Mouse (Mus musculus): ENCODE results near the gene Vill.

The Vill gene

DNA sequence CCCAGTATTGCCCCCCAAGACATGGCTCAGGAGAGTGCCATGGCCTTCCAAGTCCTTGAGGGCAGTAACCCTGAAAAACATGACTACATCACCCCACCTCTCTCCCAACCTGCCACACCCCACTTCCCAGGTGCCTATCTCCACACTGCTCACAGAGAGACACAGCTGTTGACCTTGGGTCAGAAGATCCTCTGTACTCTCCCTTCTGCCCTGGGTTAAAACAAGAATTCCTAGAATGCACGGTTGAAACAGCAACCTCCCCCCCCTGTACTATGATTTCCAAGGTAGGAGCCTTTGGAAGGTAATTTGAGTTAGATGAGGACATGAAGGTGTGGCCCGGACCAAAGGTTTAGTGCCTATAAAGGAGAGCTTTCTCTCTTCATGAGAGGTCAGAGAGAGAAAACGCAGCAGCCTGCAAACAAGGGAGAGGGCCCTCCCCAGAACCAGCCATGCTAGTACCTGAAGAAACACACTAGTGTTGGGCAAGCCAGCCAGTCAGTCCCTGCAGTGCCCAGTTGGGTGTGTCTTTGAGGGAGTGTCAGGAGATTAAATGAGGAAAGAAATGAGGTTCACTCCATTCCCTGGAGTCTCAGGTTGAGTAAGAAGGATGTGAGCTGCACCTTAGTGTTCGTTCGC lies 27.6 kb downstream of the Vill start:
- DNase-seq (ENCODE audit: extremely low read depth, low read depth): no peak

DNA sequence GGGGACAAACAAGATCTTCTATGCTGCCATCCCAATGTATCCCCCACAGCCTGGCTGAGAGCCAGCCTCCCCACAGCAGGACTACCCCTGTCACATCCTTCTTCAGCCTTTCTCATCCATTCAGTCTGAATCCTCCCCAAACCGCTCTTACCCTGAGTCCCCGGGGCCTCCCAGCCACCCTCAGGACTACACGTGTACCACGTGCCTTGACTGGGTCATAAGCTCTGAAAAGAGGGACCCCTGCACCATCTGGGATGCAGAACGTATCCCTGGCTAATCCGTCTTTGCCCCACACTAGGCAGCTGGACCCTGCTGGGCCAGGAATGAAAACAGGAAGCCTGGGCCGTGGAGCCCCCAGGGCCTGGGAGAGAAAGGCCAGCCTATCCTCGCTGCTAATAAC lies 29.5 kb downstream of the Vill start:
- no peak for DNase-seq (ENCODE audit: extremely low read depth, low read depth)

DNA sequence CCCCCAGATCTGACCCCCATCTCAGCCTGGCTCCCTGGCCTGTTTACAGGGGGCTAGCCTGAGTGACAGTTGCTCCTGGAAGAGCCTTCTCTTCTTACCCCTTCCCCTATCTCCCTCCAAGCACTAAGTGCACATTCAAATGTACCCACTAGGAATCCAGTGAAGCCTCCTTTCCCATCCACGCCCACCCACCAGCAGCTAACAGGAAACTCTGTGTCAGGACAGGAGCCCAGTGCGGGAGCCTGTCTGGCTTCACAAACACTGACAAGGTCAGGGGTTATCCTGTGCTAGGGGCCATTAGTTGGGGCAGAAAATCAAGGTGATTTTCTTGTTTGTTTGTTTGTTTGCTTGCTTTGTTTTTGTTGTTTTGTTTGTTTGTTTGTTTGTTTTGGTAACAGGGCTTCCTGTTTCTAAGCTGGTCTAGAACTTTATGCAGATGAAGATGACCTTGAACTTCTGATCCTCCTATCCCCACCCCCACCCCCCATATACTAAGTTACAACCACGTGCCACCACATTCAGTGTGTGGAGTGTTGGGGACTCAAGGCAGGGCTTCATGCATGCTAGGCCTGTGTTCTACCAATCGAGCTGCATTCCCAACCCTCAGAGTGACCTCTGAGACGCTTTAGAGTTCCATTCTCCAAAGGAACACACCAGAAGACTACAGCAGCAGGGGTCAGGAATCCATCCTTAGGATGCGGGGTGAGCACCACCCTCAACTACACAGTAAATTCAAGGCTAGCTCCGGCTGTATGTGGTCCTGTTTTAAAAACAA lies 30.3 kb downstream of the Vill start:
- DNase-seq (ENCODE audit: extremely low read depth, low read depth): no peak

DNA sequence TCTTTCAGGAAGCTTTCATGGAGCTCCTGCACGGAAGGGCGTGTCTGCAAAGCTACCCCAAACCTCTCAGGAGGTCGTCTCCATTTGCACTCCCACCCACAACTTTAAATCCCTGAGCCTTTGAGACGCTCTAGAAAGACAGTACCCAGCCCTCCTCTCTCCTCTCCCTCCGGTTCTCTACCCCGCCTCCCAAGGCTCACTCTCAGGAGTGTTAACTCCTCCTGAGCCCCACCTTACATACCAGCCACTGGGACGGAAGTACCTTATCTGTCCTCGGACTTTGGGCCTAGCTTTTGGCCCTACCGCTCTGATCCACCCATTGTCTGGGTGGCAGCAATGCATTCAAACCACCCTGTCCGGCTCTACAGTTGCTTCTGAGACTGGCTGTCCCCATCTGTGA lies 31.4 kb downstream of the Vill start:
- no peak for DNase-seq (ENCODE audit: extremely low read depth, low read depth)

DNA sequence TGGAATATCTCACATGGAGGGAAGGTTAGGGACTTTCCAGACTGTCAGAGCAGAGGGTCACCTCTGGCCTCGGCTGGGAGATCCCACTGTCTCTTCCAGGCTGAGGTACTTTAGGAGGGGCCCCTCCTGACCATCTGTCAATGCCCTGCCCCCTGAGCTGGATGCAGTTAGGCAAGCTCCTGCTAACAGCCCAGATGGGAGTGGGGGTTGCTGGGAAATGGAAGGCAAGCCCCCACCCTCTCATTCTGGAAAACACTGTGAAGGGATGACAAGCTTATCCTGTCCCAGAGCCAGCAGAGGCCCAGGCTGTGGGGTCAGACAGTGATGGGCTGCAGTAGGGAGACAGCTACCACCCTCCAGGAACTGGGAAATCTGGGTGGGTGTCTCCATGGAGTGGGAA lies 33.9 kb downstream of the Vill start:
- no peak for DNase-seq (ENCODE audit: extremely low read depth, low read depth)

DNA sequence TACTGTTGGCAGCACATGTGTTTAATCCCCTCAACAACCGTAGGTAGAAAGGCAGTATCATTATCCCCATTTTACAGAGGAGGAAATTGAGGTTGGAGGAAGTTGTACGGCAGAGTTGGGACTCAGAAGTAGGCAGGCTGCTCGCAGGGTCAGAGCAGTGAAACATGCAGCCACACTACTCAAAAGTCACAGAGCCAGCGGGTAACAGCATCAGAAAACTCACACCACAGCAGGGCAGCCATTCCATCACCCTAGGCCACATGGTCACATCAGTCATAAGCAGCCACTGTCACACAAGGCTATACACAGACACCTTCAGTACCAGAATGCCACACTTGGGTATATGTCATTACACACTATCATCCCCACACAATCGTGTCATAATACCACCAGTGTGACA lies 34.7 kb downstream of the Vill start:
- no peak for DNase-seq (ENCODE audit: extremely low read depth, low read depth)

DNA sequence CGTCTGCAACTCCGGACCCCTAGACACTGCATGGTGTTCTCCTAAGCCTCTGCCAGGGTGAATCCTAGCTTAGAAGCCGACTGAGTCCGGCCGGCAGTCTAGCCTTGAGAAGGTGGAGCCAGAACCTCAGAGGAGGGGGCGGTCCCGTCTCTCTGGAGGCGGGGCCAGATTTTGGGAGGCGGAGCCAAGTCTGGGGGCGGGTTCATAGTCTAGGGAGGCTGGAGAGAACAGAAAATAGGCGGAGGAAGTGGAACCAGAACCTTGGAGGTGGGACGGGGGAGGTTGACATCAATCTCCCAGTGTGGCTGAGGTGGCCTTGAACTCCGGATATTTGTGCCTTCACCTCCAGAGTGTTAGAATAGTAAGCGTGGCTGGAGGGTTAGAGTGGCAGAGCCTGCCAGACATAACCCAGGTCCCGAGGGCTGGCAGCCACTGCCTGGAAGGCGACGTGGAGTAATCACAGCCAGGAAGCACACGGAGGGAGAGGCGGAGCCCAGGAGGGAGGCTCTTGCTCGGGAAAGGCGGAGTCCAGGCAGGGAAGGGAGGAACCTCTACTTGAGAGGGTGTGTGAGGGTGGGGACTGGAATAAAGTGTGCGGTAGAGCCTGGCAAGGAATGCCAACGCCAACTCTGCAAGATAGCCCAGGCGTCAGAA lies 35.7 kb downstream of the Vill start:
- DNase-seq (ENCODE audit: extremely low read depth, low read depth): peak; percentile 79

DNA sequence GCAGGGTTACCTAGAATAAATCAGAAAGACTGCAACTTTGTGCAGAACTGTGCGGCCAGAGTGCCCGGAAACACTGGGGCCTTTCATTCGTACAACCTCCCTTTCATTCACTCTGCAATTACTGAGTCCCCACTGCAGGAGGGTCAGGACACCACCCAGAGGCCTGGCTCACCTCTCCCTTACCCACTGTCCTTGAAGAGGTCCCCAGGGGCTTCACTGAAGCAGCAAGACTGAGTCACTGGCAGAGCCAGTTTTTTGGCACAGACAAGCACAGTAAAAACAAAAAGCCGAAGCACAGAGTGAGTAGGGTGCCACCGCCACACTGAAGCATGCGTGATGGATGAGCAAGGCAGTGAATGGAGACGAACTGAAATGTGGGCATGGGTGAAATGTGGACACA lies 36.9 kb downstream of the Vill start:
- DNase-seq (ENCODE audit: extremely low read depth, low read depth): no peak

DNA sequence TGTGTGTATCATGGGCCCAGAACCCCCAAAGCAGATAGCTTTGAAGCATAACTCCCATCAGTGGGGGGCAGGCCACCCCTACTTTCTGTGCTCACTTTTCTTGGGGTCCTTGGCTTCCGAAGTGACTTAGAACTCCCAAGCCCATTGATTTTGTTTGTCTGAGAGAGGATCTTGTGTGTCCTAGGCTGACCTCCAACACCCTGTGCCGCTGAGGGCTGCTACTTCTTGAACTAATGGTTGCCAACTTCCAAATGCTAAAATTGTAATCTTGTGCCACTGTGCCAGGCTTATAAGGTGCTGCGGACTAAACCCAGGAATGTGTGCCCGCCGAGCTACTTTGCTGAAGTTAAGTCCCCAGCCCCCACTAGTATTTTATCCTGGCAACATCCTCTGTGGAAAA lies 37.9 kb downstream of the Vill start:
- DNase-seq (ENCODE audit: extremely low read depth, low read depth): no peak

DNA sequence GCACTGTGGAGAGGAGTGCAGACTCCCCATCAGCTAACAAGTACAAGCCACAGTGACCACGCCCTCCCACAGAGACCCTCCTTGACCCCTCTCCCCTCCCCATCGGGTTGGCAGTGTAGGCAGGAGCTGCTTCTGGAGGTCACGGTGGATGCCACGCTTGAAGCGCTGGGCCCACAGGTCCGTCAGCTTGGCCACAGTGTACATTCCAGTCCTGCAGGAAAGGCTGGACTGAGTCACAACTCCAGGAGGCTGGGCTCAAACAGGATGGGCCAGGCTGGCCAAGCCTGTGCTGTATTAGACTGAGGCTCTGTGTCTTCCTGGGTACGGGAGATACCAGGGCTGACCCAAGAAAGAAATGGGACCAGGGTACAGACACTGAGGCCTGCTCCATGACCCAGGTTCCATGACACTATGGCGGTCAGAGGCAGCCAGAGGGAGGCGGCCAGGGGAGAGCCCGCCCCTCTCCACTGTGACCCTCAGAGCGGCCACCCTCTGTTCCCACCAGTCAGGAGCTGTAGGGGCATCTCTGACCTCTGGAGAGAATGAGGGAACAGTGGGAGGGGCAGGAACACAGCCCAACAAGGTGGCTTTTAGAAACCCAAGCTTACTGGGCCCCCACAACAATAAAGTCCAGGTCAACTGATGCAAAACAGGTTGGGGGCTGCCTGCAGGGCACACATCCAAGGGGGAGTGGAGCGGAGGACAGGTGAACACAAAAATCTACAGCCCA lies 39.2 kb downstream of the Vill start:
- DNase-seq (ENCODE audit: extremely low read depth, low read depth): no peak

DNA sequence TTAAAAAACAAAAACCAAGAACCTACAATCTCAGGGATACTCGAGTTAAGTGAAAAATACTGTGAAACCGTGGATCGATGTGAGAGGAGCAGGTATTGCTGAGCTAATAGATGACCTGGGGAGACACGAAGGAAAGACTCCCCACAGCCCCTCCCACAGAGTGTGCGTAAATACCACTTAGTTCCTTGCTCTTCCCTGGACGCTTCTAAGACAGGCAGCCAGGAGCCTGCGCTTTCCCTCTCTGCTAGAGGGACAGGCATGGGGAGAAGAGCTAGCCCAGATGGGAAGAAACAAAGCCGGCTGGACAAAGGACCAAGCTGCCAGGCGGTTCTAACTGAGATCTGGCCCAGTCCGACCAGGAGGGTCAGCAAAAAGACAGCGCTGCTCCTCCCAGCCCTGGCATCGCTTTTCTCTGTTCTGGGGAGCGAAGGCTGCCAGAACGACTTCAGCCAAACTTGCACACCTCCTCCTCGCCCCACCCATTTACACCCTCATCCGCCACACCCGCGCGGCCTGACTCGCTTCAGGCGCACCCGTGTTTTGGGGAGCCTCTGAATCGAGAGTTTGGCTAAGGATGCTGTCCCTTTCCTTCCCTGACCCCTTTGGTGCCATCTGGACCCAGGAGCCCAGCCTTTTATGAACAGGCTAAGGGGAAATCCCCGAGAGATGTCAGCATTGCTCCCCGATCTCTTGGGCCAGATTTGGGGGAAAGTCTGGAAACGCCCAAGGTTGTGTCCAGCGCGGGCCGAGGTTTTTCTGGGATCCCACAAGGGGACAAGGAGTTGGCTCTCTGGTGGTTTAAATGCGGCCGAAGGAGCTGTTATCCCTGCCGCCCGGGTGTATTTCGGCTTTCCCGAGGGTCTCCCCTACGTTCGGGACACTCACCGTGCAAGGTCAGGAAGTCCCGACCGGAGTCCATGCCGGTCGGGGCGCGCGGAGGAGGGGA lies 40.2 kb downstream of the Vill start:
- DNase-seq (ENCODE audit: extremely low read depth, low read depth): no peak

DNA sequence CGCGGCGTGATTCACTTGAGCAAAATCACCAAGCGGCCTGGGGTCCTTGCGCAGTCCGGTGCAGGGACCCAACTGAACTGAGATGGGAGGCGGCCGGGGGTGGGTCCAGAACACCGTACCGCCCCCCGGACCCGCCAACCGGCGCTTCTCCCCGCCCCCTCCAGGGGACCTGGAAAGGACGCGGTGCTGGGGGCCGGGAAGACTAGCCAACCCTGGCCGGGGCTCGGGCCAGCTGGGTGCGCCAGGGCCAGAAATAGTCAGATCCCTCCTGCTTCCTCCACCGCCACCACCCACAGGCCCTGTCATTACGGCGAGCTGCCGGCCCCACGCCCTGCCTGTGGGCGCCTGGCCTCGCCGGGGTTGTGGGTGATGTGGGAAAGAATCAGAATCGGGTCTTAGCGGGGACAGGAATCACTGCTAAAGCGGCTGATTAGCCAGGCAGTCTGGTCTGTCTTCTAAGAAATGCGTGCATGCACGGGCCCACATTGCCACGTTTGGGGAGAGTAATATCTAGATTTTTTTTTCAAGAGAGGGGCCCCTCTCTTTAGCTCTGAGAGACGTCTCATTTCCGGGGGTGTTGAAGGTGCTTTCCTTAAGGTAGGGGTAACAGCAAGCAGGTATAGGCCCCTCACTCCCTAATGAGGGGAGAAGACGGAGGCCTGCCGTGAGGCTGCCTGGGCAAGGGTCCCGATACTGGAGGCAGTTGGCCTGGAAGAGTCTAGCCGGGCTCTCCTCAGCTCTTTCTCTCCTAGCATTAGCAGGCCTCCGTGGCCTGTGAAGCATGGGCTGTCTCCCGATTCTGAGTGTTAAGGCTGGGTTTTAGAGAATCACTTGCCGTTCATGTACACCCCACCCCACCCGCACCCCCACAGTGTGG lies 41.1 kb downstream of the Vill start, which contains the start of gene Plcd1:
Gene Plcd1, minus strand, starts transcription at position 84 of the 877 bp plus-strand sequence.
- DNase-seq (ENCODE audit: extremely low read depth, low read depth): no peak

DNA sequence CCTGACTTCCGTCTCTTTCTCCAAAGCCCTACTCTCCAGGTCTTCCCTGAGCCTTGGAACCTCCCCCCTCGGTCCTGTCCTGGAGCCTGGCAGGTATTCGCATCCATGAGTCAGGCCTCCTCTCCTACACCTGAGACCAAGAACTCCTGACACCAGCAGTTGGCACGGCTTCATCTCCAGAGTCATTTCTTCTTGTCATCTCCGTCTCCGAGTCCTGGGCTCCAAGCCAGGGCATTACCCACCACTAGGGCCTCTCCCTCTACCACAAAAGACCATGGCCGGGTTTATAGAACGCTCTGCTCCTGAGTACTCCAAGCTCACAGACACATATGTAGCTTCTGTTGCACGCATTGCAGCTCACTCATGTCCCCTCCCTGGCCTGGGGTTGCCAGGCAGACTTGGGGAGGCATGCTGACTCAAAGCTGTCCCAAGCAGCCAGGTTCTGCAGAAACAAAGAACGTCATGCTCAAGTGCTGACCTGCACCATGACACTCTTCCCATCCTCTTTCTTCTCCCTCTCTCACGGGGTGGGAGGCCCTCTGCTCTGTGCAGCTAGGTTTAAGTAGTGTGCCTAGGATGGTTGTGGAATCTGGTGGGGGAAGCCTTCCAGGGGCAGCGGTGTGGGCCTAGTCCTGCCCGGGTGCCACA lies 42.0 kb downstream of the Vill start:
- no peak for DNase-seq (ENCODE audit: extremely low read depth, low read depth)

DNA sequence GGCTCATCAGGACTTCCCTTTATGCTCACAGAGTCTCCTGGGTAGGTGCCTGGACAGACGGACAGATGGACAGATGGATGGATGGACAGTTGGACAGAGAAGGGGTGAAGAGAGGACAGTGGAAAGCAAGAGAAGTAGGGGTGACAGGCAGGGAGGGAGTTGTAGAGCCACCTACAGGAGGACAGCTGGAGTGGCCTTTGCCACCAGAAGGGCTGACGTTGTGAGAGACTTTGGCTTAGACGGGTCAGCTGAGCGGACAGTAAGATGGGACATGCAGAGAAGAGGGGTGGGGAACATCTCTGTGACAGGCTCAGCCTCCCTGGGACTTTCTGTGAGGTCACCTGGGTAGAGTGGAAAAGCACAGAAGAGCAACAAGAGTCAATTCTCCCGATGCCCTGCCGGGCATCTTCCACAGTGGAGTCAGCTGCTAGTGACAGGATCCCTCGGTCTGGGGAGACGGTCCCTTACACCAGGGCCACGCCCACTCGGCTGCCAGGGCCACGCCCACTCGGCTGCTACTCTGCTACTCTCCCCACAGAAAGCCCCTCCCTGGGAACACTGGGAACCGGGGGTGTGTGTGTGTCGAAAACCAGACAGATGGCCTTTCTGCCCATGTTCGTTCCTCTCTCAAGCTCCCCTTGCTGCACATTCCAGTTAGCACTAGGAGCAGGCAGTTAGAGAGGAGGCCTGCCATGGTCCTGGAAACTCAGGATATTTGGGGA lies 47.8 kb downstream of the Vill start:
- no peak for DNase-seq (ENCODE audit: extremely low read depth, low read depth)

DNA sequence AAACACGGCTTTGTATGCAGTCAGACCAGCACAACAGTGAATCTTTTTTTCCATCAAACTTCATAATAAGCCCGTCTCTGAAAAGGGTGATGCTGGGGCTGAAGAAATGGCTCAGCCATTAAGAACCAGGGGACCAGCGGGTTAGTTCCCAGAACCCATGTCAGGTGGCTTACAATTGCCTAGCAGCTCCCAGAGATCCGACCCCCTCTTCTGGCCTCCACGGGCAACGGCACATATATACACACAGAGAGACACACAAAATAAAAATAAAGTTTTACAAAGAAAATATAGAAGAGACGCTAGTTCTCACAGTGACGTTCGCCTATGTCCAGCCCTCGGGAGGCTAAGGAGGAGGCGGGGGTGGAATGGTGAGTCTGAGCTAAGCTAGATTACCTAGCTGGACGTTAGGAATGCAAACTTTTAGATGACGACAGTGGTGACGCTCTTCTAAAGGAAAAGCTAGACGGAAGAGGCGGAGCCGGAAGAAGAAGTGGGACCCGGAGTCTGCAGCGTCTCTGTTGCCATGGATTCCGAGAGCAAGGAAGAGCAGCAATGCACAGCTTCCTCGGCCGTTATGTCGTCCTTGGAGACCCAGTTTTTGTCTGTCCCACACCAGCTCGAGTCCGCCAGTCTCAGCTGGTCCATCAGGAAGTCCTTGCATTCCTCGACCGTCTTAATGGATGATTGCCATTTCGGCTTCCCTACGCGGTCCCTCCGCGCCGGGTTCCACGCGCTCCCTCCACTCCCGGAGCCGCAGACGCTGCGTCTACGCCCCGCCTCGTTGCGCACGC lies 49.6 kb downstream of the Vill start, which contains the start of gene Dlec1:
Gene Dlec1, plus strand, starts transcription at position 487 of the 791 bp plus-strand sequence.
- peak; percentile 91 for DNase-seq (ENCODE audit: extremely low read depth, low read depth)

DNA sequence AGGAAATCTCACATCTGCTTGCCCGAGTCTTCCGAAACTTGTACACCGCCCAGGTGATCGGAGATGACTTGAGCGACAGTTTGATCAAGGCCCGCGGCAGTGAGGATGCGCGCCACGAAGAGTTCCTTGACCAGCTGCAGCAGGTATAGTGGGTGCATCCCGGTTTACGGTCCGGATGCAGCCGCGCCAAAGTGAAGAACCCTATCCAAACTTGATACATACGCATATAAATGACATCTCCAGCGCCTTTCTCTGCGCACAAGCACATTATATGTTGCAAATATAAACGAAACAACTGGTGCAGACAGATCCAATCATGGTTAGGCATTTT lies 50.2 kb downstream of the Vill start:
- no peak for DNase-seq (ENCODE audit: extremely low read depth, low read depth)

DNA sequence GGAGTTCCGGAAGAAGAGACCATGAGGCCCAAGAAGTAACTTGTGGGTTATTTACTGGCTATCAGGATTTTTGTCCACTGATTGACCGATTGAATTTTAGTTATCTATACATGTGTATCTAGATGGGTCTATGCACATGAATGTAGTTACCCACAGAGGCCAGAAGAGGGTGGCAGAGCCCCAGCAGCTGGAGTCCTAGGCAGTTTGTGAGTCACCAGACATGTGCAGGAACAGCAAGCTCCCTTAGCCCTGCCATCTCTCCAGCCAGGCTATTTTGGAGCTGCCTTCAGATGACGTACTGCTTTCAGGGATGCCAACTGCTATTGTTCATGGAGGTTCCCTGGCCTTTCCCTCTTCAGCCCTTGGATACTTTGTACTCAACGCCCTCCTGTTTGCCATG lies 55.0 kb downstream of the Vill start:
- DNase-seq (ENCODE audit: extremely low read depth, low read depth): peak; percentile 43
